Mouse (Mus musculus) mature B cell (primary cell): ENCODE results near the gene Vgll4.
"Not testable (repeated sequence)": the region's sequence is repeated elsewhere in the genome, so short reads cannot be mapped to it uniquely, and the experiment has no call there.

Source experiments
- in situ Hi-C: fragments of 300-500 bp; cut with MboI; formaldehyde crosslinking; loops from 2 replicates; pipeline ENCODE4 v1.14.3; 2019

The Vgll4 gene

GRCm38 (mm10) chr6:114895191-114895590, 74.6 kb downstream of the Vgll4 start:
- in situ Hi-C loops = no loop called here

- in situ Hi-C loops = no loop called here
Measured at GRCm38 (mm10) chr6:114894548-114895106, 75.2 kb downstream of the Vgll4 start.

GRCm38 (mm10) chr6:114893427-114894209, 76.2 kb downstream of the Vgll4 start:
- in situ Hi-C loops = no loop called here

- in situ Hi-C loops = no loop called here
Measured at GRCm38 (mm10) chr6:114892363-114892762, 77.4 kb downstream of the Vgll4 start.

- in situ Hi-C loops = no loop called here
Measured at GRCm38 (mm10) chr6:114891771-114892170, 78.0 kb downstream of the Vgll4 start.

- in situ Hi-C loops = no loop called here
Measured at GRCm38 (mm10) chr6:114891272-114891671, 78.5 kb downstream of the Vgll4 start.

GRCm38 (mm10) chr6:114890411-114891115, 79.2 kb downstream of the Vgll4 start:
- in situ Hi-C loops = no loop called here

- in situ Hi-C loops = not testable (repeated sequence)
Measured at GRCm38 (mm10) chr6:114889971-114890370, 79.8 kb downstream of the Vgll4 start.

- in situ Hi-C loops = no loop called here
Measured at GRCm38 (mm10) chr6:114888922-114889321, 80.9 kb downstream of the Vgll4 start.

- in situ Hi-C loops = no loop called here
Measured at GRCm38 (mm10) chr6:114886504-114887361, 83.1 kb downstream of the Vgll4 start.

- in situ Hi-C loops = no loop called here
Measured at GRCm38 (mm10) chr6:114886012-114886411, 83.8 kb downstream of the Vgll4 start.

- in situ Hi-C loops = no loop called here
Measured at GRCm38 (mm10) chr6:114885129-114885528, 84.7 kb downstream of the Vgll4 start.

GRCm38 (mm10) chr6:114883261-114883740, 86.5 kb downstream of the Vgll4 start:
- in situ Hi-C loops = no loop called here

GRCm38 (mm10) chr6:114882675-114883074, 87.1 kb downstream of the Vgll4 start:
- in situ Hi-C loops = no loop called here

GRCm38 (mm10) chr6:114882212-114882611, 87.6 kb downstream of the Vgll4 start:
- in situ Hi-C loops = no loop called here

GRCm38 (mm10) chr6:114880798-114881197, 89.0 kb downstream of the Vgll4 start:
- in situ Hi-C loops = no loop called here

GRCm38 (mm10) chr6:114878841-114879520, 90.8 kb downstream of the Vgll4 start:
- in situ Hi-C loops = no loop called here

- in situ Hi-C loops = no loop called here
Measured at GRCm38 (mm10) chr6:114876546-114876945, 93.2 kb downstream of the Vgll4 start.

GRCm38 (mm10) chr6:114876033-114876432, 93.8 kb downstream of the Vgll4 start:
- in situ Hi-C loops = no loop called here

- in situ Hi-C loops = no loop called here
Measured at GRCm38 (mm10) chr6:114875018-114875558, 94.7 kb downstream of the Vgll4 start.
